Mouse (Mus musculus) kidney, adult 18-20 months (tissue): Measurements from ENCODE around the gene Cdc42ep1.

Experiments used
- DNase-seq: peaks from one replicate; pipeline ENCODE4 v3.0.0; 2021

Cdc42ep1 gene

GRCm38 (mm10) chr15:78842371-78843163, at the start of gene Cdc42ep1:
Cdc42ep1 (plus strand) TSS chr15:78842624.
- DNase-seq: peak; percentile 77

DNA sequence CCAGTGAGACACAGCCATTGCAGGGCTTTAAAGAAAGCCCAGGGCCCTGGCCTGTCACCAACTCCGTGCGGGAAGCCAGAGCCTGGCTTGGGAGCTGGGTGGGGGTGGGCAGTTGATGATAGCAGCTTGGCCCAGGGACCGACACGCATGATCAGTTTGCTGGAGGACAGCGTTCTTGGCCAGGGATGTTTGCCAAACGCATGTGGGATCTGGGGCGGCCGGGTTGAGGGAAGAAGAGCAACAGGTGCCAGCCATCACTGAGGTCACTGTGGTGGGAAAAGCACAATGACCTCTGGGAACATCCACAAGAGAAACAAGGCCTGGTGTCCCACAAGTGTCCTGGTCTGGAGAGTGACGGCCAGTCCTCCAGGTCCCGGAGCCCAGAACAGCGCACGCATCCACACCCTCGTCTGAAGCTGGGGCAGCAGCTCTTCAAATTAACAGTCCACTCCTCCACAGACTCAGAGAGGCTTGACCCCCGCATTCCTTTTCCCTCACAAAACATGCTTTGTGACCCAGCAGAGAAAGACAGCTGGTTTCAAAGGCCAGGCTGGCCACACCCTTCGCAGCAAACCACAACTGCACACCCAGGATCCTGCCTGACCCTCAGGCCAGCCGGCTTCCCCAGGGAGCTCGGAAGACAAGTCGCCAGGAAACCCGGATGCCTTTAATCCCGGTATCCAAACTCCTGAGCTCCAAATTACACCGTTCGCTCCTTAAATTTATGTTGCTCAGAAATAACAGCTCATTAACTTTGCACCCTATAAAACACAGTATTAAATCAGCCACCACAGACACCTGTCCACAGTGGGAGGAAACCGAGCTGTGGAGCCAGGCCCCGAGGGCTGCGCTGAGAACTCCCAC, 46.0 kb upstream of the Cdc42ep1 start:
- DNase-seq: peak; percentile 74

DNA sequence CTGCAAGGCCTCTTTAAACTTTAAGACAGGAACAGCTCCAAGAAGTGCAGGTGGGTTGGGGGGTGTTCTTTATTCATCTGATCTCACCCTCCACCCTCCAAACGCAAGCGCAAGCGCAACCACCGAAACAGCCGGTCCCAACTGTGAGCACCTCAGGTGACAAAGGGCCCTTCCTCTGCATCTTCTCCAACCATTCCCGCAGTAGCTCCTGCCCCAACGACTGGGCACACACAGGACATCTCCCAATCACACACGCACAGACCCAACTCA, 45.4 kb upstream of the Cdc42ep1 start:
- no peak for DNase-seq

DNA sequence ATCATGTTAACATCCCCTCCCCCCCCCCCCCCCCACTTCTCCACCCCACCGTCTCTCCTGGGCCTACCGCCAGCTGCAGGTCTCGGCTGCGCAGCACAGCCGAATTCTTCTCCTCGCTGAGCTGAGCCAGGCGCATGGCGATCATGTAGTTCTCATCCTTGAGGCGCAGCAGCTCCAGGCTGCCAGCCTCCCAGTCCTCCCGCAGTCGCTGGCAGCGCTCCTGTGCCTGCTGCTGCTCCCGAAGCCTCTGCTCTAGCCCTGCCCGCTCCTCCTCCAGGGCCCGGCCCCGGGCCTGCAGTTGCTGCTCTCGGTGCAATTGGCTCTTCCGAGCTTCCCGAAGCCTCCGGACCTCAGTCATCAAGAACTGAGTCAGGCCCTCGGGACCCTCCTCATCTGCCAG, 43.4 kb upstream of the Cdc42ep1 start:
- DNase-seq: no peak

- DNase-seq: no peak
These were observed 40.9 kb upstream of the Cdc42ep1 start for GRCm38 (mm10) chr15:78801571-78801970.

GRCm38 (mm10) chr15:78801971-78802741, 40.3 kb upstream of the Cdc42ep1 start:
- DNase-seq: peak; percentile 60

DNA sequence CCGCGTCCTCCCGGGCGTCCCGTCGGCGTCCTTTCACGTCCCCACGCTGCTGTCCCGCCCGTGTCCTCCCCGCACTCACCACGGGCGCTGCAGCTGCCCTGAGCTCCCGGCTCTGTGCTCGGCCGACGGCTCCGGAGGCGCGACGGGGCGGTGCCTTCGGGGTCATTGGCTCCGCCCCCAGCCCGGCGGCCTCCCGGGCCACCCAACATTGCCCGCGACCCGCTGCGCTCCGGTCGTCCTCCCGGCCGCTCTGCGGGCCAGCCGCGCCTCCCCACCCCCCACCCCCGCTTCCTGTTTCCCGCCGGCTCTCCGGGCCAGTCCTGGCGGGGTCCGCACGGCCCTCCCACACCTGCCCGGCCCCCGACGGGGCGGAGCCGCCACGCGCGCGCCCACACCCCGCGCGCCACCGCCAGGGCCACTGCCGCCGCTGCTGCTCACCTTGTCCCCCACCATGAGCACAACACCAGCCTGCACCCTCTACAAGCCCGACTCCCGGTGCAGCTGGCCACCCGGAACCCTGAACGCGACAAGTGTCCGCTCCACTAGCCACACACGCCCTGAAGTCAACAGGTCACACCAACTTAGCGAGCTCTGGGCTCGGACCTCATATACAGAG, 39.5 kb upstream of the Cdc42ep1 start, which contains the start of gene Card10:
Card10 (minus strand) TSS at position 267 of the 616 bp plus-strand sequence.
- DNase-seq: peak; percentile 84

- DNase-seq: peak; percentile 77
These were observed 38.9 kb upstream of the Cdc42ep1 start for GRCm38 (mm10) chr15:78803499-78803900.

GRCm38 (mm10) chr15:78804326-78804725, 38.1 kb upstream of the Cdc42ep1 start:
- peak; percentile 67 for DNase-seq

DNA sequence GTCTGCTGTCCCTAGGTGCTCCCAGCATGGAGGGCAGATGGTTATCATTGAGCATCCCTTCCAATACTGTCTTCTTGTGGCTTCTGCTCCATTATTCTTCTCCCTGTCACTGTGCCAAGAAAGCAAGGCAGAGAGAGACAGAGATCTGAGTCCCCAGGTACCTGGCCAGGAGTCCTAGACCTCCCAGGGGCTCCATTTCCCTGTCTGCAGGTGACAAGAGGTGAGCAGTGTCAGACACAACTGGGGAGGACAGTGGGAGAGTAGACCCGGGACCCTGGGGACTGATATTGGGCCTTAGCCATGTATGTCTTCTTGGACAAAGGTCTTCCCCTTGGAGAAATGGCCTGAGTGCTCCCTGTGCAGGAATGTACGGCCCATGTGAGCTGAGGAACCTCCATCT, 37.1 kb upstream of the Cdc42ep1 start:
- DNase-seq: no peak

GRCm38 (mm10) chr15:78806614-78807013, 35.8 kb upstream of the Cdc42ep1 start:
- no peak for DNase-seq

GRCm38 (mm10) chr15:78807141-78807540, 35.3 kb upstream of the Cdc42ep1 start:
- DNase-seq: no peak

GRCm38 (mm10) chr15:78808980-78809379, 33.4 kb upstream of the Cdc42ep1 start:
- DNase-seq: no peak

DNA sequence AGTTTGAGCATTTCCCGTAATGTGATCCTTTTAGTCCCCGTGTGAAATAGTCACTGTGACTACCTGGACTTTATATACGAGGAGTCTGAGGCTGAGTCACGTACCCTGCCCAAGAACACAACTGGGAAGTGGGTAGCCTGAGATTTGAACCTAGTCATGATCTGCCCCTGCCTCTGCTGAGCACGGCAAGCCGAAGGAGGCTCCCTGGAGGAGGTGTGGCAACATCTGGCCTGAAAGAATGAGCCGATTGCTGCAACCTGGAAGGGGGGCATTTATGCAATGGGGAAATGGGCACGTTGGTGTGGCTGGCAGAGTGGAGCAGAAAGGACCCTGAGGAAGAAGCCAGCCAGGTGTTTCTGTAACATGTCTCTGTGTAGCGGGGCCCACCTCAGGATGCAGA, 32.7 kb upstream of the Cdc42ep1 start:
- DNase-seq: no peak

- DNase-seq: no peak
These were observed 32.3 kb upstream of the Cdc42ep1 start for GRCm38 (mm10) chr15:78810146-78810545.

DNA sequence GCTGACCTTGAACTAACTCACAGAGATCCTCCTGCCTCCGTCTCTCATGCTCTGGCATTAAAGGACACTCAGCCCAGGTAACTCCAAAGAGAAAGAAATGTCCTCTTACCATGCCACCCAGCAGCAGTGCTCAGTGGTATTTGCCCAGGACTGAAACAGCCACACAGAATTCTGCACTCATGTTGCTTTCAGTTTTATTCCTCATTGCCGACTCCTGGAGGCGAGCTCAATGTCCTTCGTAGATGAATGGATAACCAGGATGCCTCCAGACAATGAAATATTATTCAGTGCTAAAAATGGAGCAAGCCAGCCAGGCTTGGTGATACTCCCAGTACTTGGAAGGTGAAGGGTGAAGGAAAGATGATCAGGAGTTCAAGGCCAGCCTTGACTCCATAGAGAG, 28.8 kb upstream of the Cdc42ep1 start:
- no peak for DNase-seq

DNA sequence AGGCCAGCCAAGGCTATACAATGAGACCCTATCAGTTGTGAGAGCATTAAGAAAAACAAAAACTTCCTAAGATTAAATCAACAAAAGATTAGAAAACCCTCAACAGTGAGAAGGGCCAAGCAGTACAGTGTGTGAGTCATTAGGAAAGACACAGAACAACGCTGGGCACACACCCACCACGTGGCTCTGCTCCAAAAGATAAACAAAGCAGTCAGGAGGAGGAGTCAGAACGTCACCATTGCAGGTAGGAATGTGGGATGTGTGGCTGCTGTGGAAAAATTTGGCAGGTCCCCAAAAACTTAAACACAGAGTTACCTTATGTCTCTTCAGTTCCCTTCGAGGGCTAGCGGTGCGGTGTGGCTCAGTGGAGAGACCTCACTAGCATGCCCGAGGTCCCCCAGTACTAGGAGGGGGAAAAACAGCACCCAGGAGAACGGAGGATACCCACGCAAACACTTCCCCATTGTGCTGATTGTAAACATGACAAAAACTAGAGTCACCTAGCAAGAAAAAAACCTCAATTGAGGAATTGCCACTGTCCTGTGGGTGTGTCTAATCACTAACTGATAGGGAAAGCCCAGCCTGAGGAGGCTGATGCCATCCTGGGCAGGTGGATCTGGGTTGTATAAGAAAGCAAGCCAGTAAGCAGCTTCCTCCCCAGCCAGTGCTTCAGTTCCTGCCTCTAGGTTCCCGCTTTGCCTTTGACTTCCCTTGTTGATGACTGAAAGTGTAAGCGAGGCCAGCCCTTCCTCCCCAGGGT, 26.9 kb upstream of the Cdc42ep1 start:
- DNase-seq: no peak

GRCm38 (mm10) chr15:78816074-78816391, 26.4 kb upstream of the Cdc42ep1 start:
- DNase-seq: no peak

DNA sequence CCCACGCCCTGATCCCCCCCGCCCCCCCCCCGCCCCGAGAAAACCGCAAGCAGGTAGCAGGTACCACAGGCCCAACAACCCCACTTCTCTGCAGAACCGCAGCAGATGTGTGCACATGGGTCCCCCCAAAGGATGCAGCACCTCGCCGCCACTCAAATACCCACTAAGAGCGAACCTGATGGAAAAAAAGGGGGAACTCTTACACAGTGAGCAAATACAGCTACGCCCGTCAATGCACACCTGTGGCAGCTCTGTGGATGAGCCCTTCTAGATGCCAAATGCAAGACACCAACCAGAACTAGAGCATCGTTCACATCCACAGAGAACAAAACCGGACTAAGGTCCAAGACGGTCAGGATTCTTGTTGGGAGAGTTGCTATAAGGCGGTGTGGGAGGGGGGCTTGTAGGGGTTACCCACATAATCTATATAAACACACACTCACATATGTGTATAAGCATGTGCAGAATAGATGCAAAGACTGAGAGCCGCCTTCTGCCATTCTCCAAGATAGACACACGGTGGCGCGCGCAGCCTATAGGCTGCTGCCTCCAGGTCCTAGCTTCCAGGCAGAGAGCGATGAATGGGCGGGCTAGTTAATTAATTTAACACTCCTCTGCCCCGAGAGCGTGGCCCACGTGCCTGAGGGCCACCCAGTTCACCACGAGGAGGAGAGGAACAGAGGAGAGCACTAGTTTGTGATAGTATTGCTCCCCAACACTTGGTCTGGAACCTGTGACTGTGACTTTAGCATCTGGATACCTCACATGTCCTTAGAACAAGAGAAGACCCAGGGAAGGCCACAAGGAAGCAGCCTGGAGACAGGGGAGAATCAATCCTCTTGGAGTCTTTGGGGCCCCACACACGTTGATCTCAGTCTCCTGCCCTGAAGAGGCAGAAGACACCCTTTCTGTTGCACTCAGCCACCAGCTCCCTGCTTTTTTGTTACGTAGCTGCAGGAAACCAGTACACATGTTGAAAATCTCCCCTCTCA, 15.9 kb upstream of the Cdc42ep1 start:
- peak; percentile 82 for DNase-seq

DNA sequence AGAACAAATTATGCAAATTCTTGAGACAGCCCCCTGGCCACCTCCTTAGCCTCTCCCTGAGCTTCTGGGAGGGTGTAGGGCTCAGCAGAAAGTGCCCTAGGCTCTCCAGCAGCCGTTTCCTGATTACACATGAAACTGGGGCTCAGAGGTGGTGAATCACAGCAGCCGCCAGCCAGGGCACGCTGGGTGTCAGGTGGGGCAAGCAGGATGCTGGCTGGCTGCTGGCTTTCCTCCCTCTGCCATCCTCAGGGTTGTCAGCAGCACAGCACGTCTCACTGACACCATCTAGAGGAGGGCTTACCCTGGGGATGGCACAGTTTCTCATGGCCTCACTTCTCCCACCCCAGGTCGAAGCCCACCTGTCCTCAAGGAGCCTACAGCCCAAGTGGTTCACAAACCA, 14.1 kb upstream of the Cdc42ep1 start:
- DNase-seq: no peak

DNA sequence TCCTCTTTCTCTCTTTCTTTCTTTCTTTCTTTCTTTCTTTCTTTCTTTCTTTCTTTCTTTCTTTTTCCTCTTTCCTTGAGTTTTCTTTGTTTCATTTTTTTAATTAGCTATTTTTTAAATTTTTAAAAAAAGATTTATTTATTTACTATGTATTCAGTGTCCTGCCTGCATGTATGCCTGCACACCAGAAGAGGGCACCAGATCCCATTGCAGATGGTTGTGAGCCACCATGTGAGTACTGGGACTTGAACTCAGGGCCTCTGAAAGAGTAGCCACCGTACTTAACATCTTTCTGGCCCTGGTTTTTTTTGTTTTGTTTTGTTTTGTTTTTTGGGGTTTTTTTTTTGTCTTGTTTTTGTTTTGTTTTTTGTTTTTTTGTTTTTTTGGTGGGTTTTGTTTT, 12.8 kb upstream of the Cdc42ep1 start:
- no peak for DNase-seq
